Mouse (Mus musculus): ENCODE measurements around the gene Gm21992.
"Not testable (repeated sequence)": the region's sequence is repeated elsewhere in the genome, so short reads cannot be mapped to it uniquely, and the experiment has no call there.

The Gm21992 gene

DNA sequence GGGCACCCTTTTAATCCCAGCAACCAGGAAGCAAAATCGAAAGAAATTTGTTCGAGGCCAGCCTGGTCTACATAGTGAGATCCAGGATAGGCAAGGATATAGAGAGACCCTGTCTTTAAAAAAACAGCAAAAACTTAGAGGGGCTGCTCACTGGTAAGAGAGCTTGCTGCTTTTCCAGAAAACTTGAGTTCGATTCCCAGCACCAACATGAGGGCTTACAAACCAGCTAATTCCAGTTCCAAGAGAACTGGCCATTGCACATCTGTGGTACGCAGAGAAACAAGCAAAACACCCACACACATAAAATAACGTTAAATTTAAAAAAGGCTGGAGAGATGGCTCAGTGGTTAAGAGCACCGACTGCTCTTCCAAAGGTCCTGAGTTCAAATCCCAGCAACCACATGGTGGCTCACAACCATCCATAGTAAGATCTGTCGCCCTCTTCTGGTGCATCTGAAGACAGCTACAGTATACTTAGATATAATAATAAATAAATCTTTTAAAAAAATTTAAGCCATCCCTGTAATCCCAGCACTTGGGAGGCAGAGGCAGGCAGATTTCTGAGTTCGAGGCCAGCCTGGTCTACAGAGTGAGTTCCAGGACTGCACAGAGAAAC is 1.0 kb upstream of the Gm21992 start:
- DNase-seq (ENCODE audit: low spot score): not testable (repeated sequence)

DNA sequence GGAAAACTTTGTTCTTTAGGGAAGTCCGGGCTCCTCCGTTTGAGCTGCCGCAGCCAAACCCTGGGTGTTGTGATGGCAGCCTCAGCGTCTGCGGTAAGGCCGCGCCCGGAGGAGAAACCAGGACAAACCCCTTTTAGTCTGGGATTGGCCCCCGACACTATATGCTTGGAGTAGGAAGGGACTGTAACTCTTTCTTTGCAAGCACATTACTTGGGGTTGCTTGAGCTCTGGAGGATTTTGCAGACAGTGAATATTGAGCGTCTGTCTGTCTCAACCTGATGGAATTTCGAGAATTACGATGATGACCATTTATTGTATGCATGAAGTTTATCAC is 464 bp upstream of the Gm21992 start:
- no peak for DNase-seq (ENCODE audit: low spot score)

DNA sequence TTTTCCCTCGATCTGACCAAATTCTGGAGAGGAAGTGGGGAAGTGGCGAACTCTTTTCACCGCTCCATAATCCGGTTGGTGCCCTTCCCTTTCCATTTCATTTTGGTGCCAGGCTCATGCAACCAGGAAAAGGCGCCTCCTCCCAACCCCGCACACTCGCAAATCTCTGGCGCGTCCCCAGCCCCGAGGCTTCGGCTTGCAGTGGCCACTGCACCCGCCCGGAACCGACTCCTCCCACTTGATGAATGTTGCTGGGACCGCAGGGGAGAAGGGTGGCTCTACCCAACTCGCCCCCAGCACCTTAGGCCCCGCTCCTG is 708 bp downstream of the Gm21992 start:
- DNase-seq (ENCODE audit: low spot score): no peak

DNA sequence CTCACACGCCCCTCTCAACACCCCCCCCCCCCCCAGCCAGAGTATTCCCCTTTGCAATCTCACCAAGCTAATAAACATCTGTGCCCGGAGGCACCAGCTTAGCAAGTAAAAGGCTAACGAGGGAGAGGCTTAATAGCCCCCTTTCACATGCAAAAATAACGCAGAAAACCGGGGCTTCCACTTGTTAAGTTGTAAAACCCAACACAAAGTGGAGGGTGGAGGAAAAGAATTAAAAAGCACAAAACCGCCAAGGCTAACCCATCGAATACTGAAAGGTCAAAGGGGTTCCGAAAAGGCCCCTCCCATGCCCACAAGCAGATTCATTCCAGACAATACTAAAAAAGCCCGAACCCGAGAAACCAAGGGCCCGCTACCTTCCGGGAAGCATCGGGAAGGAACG is 1.1 kb downstream of the Gm21992 start:
- no peak for DNase-seq (ENCODE audit: low spot score)

DNA sequence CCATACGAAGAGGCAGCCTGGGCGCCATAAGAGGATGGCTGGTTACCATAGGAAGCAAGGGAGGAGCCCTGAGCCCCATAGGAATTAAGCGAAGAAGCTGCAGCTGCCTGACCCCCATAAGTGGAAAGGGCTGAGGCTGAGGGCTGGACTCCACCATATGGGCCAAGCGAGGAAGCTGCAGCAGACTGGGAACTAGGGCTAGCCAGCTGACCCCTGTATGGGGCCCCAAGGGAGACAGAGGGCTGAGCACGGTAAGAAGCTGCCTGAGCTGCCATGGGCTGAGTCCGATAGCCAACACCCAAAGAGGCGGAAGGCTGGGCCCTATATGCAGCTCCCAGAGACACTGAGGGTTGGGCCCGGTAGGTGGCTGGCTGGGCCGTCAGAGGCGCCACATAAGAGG is 8.1 kb downstream of the Gm21992 start:
- no peak for DNase-seq (ENCODE audit: low spot score)

DNA sequence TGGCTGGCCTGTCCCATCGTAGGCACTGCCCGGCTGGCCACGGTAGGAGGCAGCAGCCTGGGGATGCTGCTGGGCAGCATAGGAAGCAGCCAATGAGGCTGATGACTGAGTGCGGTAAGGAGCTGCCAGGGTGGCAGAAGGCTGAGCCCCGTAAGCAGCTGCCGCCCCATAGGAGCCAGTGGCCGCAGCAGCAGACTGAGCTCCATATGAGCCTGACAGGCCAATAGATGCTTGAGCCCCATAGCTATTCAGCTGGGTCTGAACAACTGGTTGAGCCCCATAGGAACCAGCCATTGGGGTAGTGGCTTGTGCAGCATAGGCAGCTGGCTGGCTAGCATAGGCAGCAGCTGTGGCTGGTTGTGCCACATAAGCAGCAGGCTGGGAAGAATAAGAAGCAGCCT is 8.7 kb downstream of the Gm21992 start:
- no peak for DNase-seq (ENCODE audit: low spot score)

DNA sequence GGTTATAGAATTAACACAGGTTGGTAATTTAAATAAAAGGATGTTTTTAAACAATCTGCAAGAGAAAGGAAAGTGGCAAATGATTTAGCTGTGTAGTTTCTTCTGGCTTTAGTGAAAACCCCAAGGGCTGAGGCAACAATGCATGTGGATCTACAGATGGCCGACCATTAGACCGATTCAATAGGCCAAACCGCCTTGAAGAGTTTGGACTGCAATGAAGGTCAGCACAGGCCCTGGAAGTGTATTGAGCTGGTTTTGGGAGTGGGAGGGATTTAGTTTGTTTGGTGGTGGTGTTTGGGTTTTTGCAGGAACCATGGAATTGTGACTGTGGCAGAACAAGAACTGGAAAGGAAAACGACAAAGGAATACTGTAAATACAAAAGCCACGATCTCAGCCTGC is 12.3 kb downstream of the Gm21992 start:
- DNase-seq (ENCODE audit: low spot score): no peak

DNA sequence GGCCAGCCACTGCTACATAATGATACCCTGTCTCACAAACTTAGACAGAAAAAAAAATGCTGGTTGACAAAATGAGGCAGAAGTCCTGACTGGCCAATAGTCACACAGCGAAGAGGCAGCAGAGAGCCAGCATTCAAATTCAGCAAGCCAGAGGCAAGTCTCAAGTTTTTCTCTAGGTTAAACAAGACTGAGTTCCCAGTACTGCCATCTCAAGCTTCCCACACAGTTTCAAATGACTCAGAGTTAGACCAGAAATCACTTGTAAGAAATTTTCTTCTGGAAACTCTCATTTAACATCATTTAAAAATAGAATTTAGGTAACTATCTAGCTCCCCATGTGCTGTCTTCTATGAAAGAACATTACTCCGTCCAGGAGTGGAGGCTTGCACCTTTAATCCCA is 13.6 kb downstream of the Gm21992 start:
- DNase-seq (ENCODE audit: low spot score): no peak

DNA sequence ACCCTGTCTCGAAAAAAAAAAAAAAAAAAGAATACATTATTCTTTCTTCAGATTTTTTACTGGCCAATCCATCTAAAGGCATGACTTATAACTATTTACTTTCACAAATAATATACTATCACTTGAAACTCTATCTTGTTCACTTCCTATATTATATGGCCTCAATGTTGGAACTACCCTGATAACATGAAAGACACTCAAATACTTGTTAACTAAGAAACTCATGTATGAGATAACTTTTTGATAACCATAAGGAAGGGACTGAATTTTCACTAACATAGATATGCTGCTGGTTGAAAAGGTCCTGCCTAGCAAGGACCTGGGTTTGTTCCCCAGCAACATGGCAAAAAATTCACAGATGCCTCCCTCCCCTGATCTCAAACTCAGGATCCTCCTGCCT is 15.5 kb downstream of the Gm21992 start:
- DNase-seq (ENCODE audit: low spot score): no peak

DNA sequence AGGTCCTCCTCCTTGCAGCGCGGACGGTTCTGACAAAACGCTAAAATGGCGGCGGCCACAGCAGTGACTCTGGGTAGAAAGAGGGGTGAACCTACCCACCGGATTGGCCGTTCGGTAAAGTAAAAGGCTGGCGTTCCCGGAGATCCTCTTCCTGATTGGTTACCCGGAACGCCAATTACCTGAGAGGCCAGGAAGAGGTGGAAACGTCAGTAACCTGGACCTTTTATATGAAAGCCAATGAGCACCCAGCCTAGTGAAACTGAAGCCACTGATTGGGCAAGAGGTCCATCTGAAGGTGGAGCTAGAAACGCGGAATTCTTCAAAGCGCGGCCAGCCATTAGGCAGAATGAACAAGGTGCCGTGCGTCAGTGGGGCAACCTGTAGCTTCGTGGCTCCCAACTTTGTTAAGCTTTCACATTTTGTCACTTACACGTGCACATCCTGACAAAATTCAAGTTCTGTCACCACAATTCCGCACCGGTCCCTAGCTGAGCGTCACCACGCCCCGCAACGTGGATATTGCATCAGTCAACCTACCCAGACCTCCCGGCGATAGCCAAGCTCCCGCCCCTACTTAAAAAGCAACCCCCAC is 17.5 kb downstream of the Gm21992 start, which contains the start of gene Rbm4:
Gene Rbm4 (minus strand): TSS at position 71 of the 592 bp plus-strand sequence.
- peak; percentile 94 for DNase-seq (ENCODE audit: low spot score)

DNA sequence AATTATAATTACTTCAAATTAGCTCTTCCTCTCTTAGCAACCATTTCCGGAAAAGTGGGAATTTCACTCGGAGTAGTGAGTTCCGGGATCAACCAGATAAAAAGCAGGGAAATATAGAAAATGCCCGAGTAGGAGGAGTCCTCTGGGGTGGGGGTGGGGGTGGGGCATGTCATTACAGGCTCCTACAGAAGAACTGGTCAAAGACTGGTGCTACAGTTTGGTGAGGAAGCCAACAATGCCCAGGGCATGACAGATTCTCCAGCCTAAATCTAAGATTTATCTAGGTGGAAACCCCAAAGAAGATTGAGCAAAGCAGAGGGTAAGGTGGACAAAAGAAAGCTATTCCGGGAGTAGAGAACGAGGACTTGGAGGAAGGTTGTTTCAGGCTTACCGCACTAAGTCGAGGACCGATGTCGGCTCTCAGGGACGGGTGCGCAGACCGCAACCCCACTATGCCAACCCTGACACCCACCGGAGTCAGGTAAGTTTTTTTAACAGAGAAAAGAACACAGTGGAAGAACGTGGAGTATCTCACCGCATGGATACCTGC is 18.1 kb downstream of the Gm21992 start:
- DNase-seq (ENCODE audit: low spot score): no peak

DNA sequence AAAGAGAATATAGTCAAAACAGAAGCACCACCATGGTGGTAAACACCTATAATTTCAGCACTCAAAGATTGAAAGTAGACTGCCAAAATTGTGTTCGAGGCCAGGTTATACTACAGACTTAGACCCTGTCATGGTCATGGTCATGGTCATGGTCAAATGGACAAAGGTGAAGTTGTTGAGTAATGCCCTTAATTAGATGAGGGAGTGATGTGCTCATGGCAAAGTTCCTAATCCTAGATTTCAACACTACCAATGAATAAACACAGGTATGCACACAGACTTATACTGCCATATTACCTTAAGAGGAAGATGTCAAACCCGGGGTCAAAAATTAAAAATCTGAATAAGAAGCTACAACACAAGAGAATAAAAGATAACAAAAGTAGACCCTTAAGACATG is 25.1 kb downstream of the Gm21992 start:
- DNase-seq (ENCODE audit: low spot score): no peak

DNA sequence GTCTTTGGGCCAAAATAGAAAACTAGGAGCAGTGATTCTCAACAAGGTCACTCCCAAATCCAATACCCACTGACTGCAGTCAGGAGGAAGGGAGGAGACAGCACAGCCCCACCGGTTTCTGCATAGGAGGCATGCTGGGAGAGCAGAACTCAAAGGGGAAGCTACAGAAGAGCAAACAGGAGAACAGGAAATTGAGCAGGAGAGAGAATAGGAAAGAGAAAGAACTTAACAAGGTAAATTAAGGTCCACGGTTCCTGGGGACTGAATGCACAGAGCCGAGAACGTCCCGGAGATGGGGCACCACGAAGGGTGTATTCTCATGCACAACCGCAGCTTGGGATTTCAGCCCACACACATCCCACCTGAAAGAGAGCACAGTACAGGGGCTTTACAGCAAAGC is 26.2 kb downstream of the Gm21992 start:
- DNase-seq (ENCODE audit: low spot score): no peak

DNA sequence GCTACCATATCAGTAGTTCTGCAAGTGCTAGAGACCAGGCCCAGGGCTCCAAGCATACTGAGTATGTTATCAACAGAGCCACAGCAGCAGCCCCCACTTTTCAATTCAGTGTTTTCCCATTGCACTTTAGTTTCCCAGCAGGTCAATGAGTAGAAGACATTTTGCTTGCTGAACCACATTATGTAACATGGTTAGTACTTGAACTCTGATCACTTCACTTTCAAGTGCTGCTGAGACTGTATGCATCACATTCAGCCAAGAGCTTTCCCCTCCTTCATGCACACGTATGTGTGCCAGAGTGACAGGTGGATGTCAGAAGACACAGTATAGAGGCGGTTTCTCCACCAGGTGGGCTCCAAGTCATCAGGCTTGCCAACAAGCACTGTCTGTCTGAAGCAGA is 28.5 kb downstream of the Gm21992 start:
- no peak for DNase-seq (ENCODE audit: low spot score)

DNA sequence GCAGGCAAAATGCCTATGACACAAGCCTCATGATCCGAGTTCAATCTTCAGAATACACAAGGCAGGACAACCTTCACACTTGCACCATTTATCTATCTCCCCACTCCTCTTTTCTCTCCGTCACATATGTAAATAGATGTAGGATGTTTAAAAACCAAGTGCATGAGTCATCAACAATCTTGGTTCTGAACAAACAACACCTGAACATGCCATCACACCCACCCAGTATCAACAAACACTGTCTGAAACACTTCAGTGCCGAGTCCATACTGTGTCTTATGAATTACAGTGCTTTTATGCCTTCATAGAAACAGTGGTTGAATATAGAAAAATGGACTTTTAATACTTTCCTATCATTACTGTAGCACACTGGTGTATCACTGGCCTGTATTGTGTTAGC is 38.6 kb downstream of the Gm21992 start:
- DNase-seq (ENCODE audit: low spot score): no peak

DNA sequence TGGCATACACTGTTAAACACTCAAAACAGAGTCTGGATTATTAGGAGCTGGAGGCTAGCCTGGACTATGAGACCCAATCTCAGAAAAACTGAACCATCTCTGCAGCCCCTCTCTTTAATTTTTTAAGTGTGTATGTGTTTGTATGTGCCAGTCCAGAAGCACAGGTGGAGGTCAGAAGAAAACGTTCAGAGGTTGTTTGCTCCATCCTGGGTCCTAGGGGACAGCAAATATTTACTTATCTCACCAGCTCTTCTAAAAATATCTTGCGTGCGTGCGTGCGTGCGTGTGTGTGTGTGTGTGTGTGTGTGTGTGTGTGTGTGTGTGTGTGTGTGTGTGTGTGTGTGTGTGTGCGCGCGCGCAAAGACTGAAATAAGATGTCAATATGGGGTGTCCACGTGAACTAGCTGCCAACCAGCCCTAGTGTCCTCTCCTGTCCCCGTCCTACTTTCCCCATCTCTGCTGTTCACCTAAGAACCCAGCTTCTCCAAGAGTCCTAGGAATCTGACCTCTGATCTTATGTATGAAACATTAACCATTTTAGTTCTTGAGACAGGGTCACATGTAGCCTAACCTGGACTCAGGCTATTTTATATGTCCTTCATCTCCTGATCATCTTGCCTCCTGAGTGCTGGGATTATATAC is 43.8 kb downstream of the Gm21992 start:
- no peak for DNase-seq (ENCODE audit: low spot score)

DNA sequence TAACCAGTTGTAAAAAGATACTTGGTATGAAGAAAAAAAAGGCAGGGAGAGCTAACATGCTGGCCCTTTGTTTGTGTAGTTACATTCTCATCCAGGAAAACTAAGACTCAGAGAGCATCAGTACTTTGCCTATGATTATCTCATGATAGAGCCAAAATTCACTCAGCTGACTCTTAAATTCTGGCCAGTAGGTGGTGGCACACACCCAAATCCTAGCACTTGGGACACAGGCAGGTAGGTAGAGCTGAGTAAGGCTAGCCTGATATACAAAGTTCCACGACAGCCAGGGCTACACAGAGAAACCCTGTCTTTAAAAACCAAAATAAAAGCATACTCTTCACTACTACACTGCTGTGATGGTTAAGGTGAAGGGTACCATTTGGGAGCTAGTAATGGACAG is 48.5 kb downstream of the Gm21992 start:
- no peak for DNase-seq (ENCODE audit: low spot score)

DNA sequence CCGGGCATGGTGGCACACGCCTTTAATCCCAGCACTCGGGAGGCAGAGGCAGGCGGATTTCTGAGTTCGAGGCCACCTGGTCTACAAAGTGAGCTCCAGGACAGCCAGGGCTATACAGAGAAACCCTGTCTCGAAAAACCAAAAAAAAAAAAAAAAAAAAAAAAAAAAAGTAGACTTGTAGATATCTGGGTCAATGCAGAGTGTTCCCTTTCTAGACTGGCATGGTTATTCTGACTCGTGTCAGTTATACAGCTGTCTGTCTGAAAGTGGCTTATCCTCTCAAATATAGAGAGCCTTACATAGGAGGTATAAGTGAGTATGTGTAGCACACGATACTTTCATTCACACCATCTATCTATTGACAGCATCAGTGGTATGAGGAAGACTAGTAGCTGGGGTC is 50.9 kb downstream of the Gm21992 start:
- not testable (repeated sequence) for DNase-seq (ENCODE audit: low spot score)

DNA sequence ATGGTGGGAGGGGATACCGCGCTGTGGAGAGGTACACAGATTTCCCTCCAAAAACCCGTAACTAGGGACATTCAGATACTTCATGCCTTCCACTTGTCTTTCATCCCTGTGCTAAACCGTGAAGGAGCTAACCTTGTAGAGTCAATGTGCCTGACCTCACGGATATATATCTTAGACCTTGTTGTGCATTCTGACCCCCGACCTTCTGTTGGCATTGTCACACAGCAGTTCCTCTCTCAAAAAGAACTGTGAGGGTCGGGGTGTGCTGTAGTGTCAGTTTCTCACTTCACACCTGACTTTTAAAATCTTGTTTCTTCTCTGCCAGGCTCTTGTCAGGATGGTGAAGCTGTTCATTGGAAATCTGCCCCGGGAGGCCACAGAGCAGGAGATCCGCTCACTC is 54.5 kb downstream of the Gm21992 start:
- no peak for DNase-seq (ENCODE audit: low spot score)

DNA sequence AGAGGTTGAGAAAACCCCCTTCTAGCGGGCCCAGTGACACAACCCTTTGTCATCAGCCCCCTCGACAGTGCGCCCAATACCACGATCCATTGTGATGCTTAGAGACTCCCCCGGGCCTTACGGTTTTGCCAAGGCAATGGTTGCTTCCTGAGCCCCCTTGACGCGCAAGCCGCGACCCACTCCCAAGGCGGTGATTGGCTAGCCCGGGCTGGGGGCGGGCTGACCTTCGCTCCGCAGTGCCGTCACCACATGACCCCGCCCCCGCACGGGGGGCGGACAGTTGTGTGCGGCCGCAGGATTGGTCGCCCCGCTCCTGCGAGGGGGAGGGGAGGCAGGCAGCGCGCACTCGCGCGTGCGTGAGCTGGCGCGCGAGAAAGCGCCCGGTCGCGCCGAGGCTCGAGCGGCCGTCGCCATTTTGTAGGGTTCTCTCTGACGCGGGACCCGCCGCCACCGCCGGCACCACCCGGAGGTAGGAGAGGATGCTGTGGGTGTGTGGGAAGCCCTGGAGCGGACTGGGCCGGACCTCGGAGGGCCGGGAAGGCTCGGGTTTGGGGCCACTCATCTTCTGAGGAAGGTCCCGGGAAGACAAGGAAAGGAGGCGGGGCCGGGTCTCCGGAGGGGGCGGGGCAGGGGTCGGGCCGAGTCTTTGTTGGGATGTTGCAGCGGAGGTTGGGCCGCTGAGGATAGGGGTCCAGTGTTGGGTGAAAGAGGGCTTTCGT is 55.1 kb downstream of the Gm21992 start, which contains the start of gene Rbm4b:
Gene Rbm4b (plus strand): TSS at position 305 of the 719 bp plus-strand sequence.
- peak; percentile 92 for DNase-seq (ENCODE audit: low spot score)

DNA sequence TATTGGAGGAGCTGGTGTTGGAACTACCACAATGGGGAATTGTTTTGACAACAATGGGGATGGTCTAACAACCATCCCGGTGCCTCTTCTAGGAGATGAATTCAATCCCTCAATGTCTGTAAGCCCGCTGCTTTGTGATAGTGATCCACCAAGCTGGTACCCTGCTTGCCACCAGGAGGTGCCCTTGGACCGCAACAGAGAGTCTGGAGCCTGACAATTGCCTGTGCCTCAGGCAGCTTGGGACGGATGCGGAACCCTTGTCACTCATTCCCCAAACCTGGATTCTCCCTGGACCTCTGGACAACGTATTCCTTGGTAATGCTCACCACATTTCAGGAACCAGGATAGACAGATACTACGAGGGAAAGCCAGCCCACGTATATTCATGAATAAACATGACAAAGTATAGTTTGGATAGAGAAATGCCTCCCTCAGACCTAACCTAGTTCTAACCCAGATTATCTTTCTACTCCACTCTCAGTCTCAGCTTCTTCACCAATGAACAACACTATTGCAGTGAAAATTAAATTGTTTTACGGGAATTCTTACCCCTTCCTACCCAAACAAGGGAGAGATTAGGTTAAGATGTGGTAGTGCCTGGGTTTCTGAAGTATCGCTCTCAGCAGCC is 55.7 kb downstream of the Gm21992 start:
- DNase-seq (ENCODE audit: low spot score): peak; percentile 84

DNA sequence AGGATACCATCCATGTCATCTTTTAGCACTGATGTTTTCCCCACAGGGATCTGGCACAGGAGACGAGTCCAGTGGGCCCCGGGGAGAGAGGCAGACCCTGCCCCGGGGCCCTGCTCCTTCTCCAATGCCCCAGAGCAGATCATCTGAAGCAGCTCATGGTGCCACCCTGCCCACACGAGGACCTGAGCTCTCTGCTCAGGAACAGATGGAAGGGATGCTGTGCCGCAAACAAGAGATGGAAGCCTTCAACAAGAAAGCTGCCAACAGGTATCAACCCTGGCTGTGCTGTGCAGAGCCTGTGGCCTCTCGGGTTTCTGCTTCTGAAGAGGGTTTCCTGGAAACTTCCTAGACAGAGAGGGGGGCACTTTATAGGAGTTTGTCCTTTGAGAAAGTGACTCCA is 61.4 kb downstream of the Gm21992 start:
- DNase-seq (ENCODE audit: low spot score): no peak

DNA sequence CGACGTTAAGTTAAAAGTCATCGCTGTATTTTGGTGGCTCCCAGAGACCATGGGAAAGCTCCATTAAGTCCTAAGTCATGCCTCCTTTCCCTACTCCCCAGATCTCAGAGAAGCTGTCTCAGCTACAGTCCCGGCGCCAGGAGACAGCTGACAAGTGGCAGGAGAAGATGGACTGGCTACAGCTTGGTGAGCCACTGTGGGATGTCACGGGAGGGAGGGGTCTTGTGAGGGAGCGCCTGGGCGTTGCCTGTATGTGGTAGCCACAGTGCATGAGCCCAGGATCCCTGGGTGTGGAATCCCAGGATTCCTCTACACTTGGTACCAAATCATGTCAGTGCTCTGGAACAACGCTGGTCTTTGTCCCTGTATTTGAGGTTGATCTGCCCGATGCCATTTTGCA is 62.9 kb downstream of the Gm21992 start:
- no peak for DNase-seq (ENCODE audit: low spot score)

All from MN1 (cell line).